Mouse (Mus musculus) ES-Bruce4 (cell line): ENCODE data around the gene Nectin4.

Source experiments
- CTCF ChIP-seq: IDR thresholded peaks from one replicate; pipeline ENCODE4 v1.8.1; 2011; ENCODE audit warnings: low read depth, low read length
- EP300 ChIP-seq: IDR thresholded peaks from 2 replicates; pipeline ENCODE4 v1.6.1; 2011; ENCODE audit warnings: low read depth, low read length; ENCODE audit not compliant: insufficient read depth
- POLR2A ChIP-seq: IDR thresholded peaks from one replicate; pipeline ENCODE4 v1.8.1; 2011; ENCODE audit warnings: low read length; ENCODE audit not compliant: insufficient read depth

GRCm38 (mm10) chr1:171384361-171384760 lies 14.5 kb downstream of the Nectin4 start:
- TF ChIP-seq CTCF (no peak), POLR2A (no peak), EP300 (no peak)
